Mouse (Mus musculus): ENCODE results near the gene Tecr.
"Not testable (repeated sequence)": the region's sequence is repeated elsewhere in the genome, so short reads cannot be mapped to it uniquely, and the experiment has no call there.

The Tecr gene

GRCm38 (mm10) chr8:83618566-83618965 is 10.8 kb upstream of the Tecr start:
- DNase-seq (ENCODE audit: low read depth) = no peak

GRCm38 (mm10) chr8:83617111-83617510 is 9.3 kb upstream of the Tecr start:
- no peak for DNase-seq (ENCODE audit: low read depth)

GRCm38 (mm10) chr8:83616625-83617024 is 8.9 kb upstream of the Tecr start:
- no peak for DNase-seq (ENCODE audit: low read depth)

- no peak for DNase-seq (ENCODE audit: low read depth)
Measured at GRCm38 (mm10) chr8:83613695-83614094, 5.9 kb upstream of the Tecr start.

- DNase-seq (ENCODE audit: low read depth) = no peak
Measured at GRCm38 (mm10) chr8:83611921-83612320, 4.2 kb upstream of the Tecr start.

- DNase-seq (ENCODE audit: low read depth) = no peak
Measured at GRCm38 (mm10) chr8:83609547-83610180, 1.9 kb upstream of the Tecr start.

- no peak for DNase-seq (ENCODE audit: low read depth)
Measured at GRCm38 (mm10) chr8:83609086-83609485, 1.3 kb upstream of the Tecr start.

- peak; percentile 58 for DNase-seq (ENCODE audit: low read depth)
Measured at GRCm38 (mm10) chr8:83608398-83608829, 643 bp upstream of the Tecr start.

GRCm38 (mm10) chr8:83602650-83603029 is 5.1 kb downstream of the Tecr start:
- DNase-seq (ENCODE audit: low read depth) = no peak

- DNase-seq (ENCODE audit: low read depth) = no peak
Measured at GRCm38 (mm10) chr8:83599814-83600213, 8.0 kb downstream of the Tecr start.

GRCm38 (mm10) chr8:83598146-83598545 is 9.6 kb downstream of the Tecr start:
- DNase-seq (ENCODE audit: low read depth) = no peak

GRCm38 (mm10) chr8:83596369-83596768 is 11.4 kb downstream of the Tecr start:
- DNase-seq (ENCODE audit: low read depth) = no peak

GRCm38 (mm10) chr8:83595050-83595345 is 12.8 kb downstream of the Tecr start:
- DNase-seq (ENCODE audit: low read depth) = not testable (repeated sequence)

- peak; percentile 95 for DNase-seq (ENCODE audit: low read depth)
Measured at GRCm38 (mm10) chr8:83594167-83595049, 13.4 kb downstream of the Tecr start.

- no peak for DNase-seq (ENCODE audit: low read depth)
Measured at GRCm38 (mm10) chr8:83593325-83594166, 14.2 kb downstream of the Tecr start.

GRCm38 (mm10) chr8:83592682-83593081 is 15.1 kb downstream of the Tecr start:
- no peak for DNase-seq (ENCODE audit: low read depth)

GRCm38 (mm10) chr8:83590488-83591023 is 17.2 kb downstream of the Tecr start:
- DNase-seq (ENCODE audit: low read depth) = no peak

GRCm38 (mm10) chr8:83588886-83589285 is 18.9 kb downstream of the Tecr start:
- no peak for DNase-seq (ENCODE audit: low read depth)

GRCm38 (mm10) chr8:83587644-83588043 is 20.1 kb downstream of the Tecr start:
- DNase-seq (ENCODE audit: low read depth) = no peak

GRCm38 (mm10) chr8:83585333-83585732 is 22.4 kb downstream of the Tecr start:
- no peak for DNase-seq (ENCODE audit: low read depth)

- DNase-seq (ENCODE audit: low read depth) = no peak
Measured at GRCm38 (mm10) chr8:83584771-83585170, 23.0 kb downstream of the Tecr start.

- DNase-seq (ENCODE audit: low read depth) = no peak
Measured at GRCm38 (mm10) chr8:83583236-83583635, 24.5 kb downstream of the Tecr start.
